Mouse (Mus musculus) kidney, adult 2 months (tissue): ENCODE results near the gene Galnt10.

ENCODE experiments used
- CTCF ChIP-seq: fragments of 200-500 bp; conservative IDR thresholded peaks from 2 replicates; pipeline ENCODE4 v1.5.1; 2011; ENCODE audit warnings: low read depth, mild to moderate bottlenecking, control low read depth, low read length, moderate library complexity, mixed read lengths; ENCODE audit not compliant: insufficient read depth, insufficient read length
- POLR2A ChIP-seq: fragments of 200-500 bp; IDR thresholded peaks from one replicate; pipeline ENCODE4 v1.6.1; 2011; ENCODE audit warnings: low read depth, low read length, control low read depth

- no peak for TF ChIP-seq POLR2A
- TF ChIP-seq CTCF: no peak
These were observed 24.3 kb downstream of the Galnt10 start for GRCm38 (mm10) chr11:57669522-57669921.
